Comparison of ENCODE assay signal across 20 mouse cellular contexts in genomic region chr1:51710831-51711230, GRCm38 (mm10).
A peak's percentile ranks its signal among the peaks of the same experiment; 100 is the strongest.
DNase-seq lines count a peak whose midpoint lies in the region; ATAC-seq and TF ChIP-seq lines count a peak whose summit lies in the region.
"Had no signal": no experiment of that assay in that cellular context is flagged by ENCODE, and none has a peak within 500 bp of the region (broad histone marks: within the 10 kb centered on the region; RNA-seq: fewer than 3 reads in every experiment).

No protein-coding gene starts in this region.

- no peaks in the 10 kb centered on the region for H3K79me2 ChIP-seq in CH12.LX (replicated peaks; ENCODE audit: control insufficient read depth, extremely low read depth, insufficient read depth, poor library complexity, severe bottlenecking)

- no peak overlapping the region for H3K9ac ChIP-seq in intestine, embryonic 14.5 days (ENCODE audit: low read length)
- H3K9ac ChIP-seq in intestine, postnatal 0 days (ENCODE audit: low read depth, low read length) = no peak overlapping the region
- H3K9ac ChIP-seq in CH12.LX (ENCODE audit: insufficient read depth, low read depth) = no peak overlapping the region
- H3K9ac ChIP-seq: embryonic facial prominence, embryonic 13.5 days; forebrain, embryonic 12.5 days; heart, embryonic 12.5 days; hindbrain, embryonic 14.5 days had no signal

- TF ChIP-seq POLR2A in CH12.LX (IDR thresholded peaks at IDR 0.05; ENCODE audit: low read depth, low read length) = no peak

- DNase-seq in adrenal gland, postnatal 25 days = peak; percentile 8
- DNase-seq in adrenal gland, postnatal 10 days = no peak
- DNase-seq in intestine, embryonic 14.5 days (ENCODE audit: low spot score) = peak; percentile 3
- no peak for DNase-seq in CH12.LX (ENCODE audit: extremely low read depth)
- no peak for DNase-seq in Patski (ENCODE audit: low read depth, low spot score)
- DNase-seq in cerebellum, postnatal 10 days = no peak
- DNase-seq: cerebellum, adult 11-12 months; cerebellum, adult 9-10 months; cerebellum, postnatal 36 days; gastrocnemius, postnatal 14 days; kidney, adult 9 months had no signal

- POLR2A ChIA-PET in Patski (lab: Charles Lee) = no interaction called here

- ATAC-seq in intestine, embryonic 14.5 days (replicated peaks; ENCODE audit: low FRiP score, low TSS enrichment, low read depth) = no peak
- ATAC-seq in intestine, postnatal 0 days = no peak
- no peak for ATAC-seq in Patski
- ATAC-seq: forebrain, embryonic 16.5 days; intestine, embryonic 16.5 days had no signal

- WGBS in intestine, embryonic 14.5 days = 86% methylated on average over 2 of the region's 2 CpGs
- WGBS in intestine, postnatal 0 days = 81% methylated on average over 2 of the region's 2 CpGs

- H3K27me3 ChIP-seq in intestine, embryonic 14.5 days (replicated peaks; ENCODE audit: control insufficient read depth, insufficient read depth, low read length) = no peaks in the 10 kb centered on the region
- no peaks in the 10 kb centered on the region for H3K27me3 ChIP-seq in intestine, postnatal 0 days (replicated peaks; ENCODE audit: control insufficient read depth, insufficient read depth, low read length)
- H3K27me3 ChIP-seq in CH12.LX (replicated peaks) (no peaks in the 10 kb centered on the region), Patski (no peaks in the 10 kb centered on the region)
- H3K27me3 ChIP-seq: embryonic facial prominence, embryonic 13.5 days; forebrain, embryonic 12.5 days; heart, embryonic 12.5 days had no signal

- H3K4me1 ChIP-seq in intestine, embryonic 14.5 days (replicated peaks; ENCODE audit: control insufficient read depth, insufficient read depth, low read length) = no peaks in the 10 kb centered on the region
- no peaks in the 10 kb centered on the region for H3K4me1 ChIP-seq in intestine, postnatal 0 days (replicated peaks; ENCODE audit: control insufficient read depth, insufficient read depth, low read length)
- H3K4me1 ChIP-seq in CH12.LX (ENCODE audit: control insufficient read depth in 1 of 2, insufficient read depth in 2 of 2) = no peaks in the 10 kb centered on the region
- H3K4me1 ChIP-seq: embryonic facial prominence, embryonic 13.5 days; forebrain, embryonic 12.5 days; heart, embryonic 12.5 days; hindbrain, embryonic 10.5 days had no signal

- no peaks in the 10 kb centered on the region for H3K9me3 ChIP-seq in intestine, embryonic 14.5 days (ENCODE audit: control insufficient read depth, low read length)
- H3K9me3 ChIP-seq in intestine, postnatal 0 days (ENCODE audit: control insufficient read depth) = no peaks in the 10 kb centered on the region
- no peaks in the 10 kb centered on the region for H3K9me3 ChIP-seq in CH12.LX (replicated peaks; ENCODE audit: low read length)
- H3K9me3 ChIP-seq: forebrain, embryonic 12.5 days; G1E; hindbrain, embryonic 10.5 days had no signal

- in situ Hi-C loops in CH12.LX (cut with MboI; ENCODE audit: low pct_ligation_motif_present, low pct_unique_long_range_greater_than_20kb, low sequenced_read_pairs) (no loop called here), Patski (cut with MboI; ENCODE audit: low pct_unique_long_range_greater_than_20kb) (no loop called here)

- H3K27ac ChIP-seq in intestine, embryonic 14.5 days (ENCODE audit: low read depth) = no peak overlapping the region
- H3K27ac ChIP-seq in intestine, postnatal 0 days (ENCODE audit: low read depth, low read length) = no peak overlapping the region
- no peak overlapping the region for H3K27ac ChIP-seq in CH12.LX (ENCODE audit: insufficient read depth, low read depth)
- H3K27ac ChIP-seq: embryonic facial prominence, embryonic 13.5 days; forebrain, embryonic 12.5 days; hindbrain, embryonic 10.5 days; hindbrain, embryonic 14.5 days had no signal

- no peaks in the 10 kb centered on the region for H3K36me3 ChIP-seq in intestine, embryonic 14.5 days (ENCODE audit: control insufficient read depth, insufficient read depth, low read length)
- H3K36me3 ChIP-seq in intestine, postnatal 0 days (ENCODE audit: control insufficient read depth, insufficient read depth) = no peaks in the 10 kb centered on the region
- no peaks in the 10 kb centered on the region for H3K36me3 ChIP-seq in CH12.LX (replicated peaks in 1 of 2; ENCODE audit: control insufficient read depth in 1 of 2, insufficient read depth in 1 of 2, low read length in 1 of 2)
- H3K36me3 ChIP-seq: embryonic facial prominence, embryonic 13.5 days; forebrain, embryonic 12.5 days; G1E; heart, embryonic 12.5 days; hindbrain, embryonic 10.5 days had no signal

- no peak for TF ChIP-seq EP300 in CH12.LX (IDR thresholded peaks at IDR 0.05; ENCODE audit: low read length)

- no peak overlapping the region for H3K4me3 ChIP-seq in intestine, embryonic 14.5 days (ENCODE audit: low read depth, low read length)
- no peak overlapping the region for H3K4me3 ChIP-seq in intestine, postnatal 0 days (ENCODE audit: low read depth, low read length)
- no peak overlapping the region for H3K4me3 ChIP-seq in CH12.LX (replicated peaks in 1 of 3; ENCODE audit: low read depth in 2 of 3, low read length in 2 of 3, poor library complexity in 1 of 3)
- H3K4me3 ChIP-seq: embryonic facial prominence, embryonic 13.5 days; forebrain, embryonic 12.5 days; heart, embryonic 12.5 days; hindbrain, embryonic 10.5 days had no signal

- TF ChIP-seq CTCF in intestine, postnatal 0 days (IDR thresholded peaks at IDR 0.05; ENCODE audit: low read depth) = no peak
- TF ChIP-seq CTCF in CH12.LX (conservative IDR thresholded peaks at IDR 0.05 in 1 of 2, IDR thresholded peaks at IDR 0.05 in 1 of 2; ENCODE audit: low read depth in 2 of 2, low read length in 2 of 2) = no peak
- peak; percentile 34 for TF ChIP-seq CTCF in Patski (IDR thresholded peaks at IDR 0.05)

- H3K4me2 ChIP-seq in intestine, embryonic 14.5 days (ENCODE audit: low read length) = no peak overlapping the region
- no peak overlapping the region for H3K4me2 ChIP-seq in intestine, postnatal 0 days (replicated peaks; ENCODE audit: low read depth)
- H3K4me2 ChIP-seq in CH12.LX (ENCODE audit: insufficient read depth, low read depth, poor library complexity, severe bottlenecking) = no peak overlapping the region
- H3K4me2 ChIP-seq: embryonic facial prominence, embryonic 13.5 days; forebrain, embryonic 12.5 days; heart, embryonic 12.5 days; hindbrain, embryonic 14.5 days had no signal

- dilution Hi-C loops in CH12.LX (cut with MboI; ENCODE audit: extremely low pct_ligation_motif_present, extremely low pct_unique_long_range_greater_than_20kb, low sequenced_read_pairs) = no loop called here

- CTCF ChIA-PET in Patski (lab: Charles Lee) = no interaction called here

- no peak; the same call in none of the 2 replicates for TF ChIP-seq RAD21 in CH12.LX (IDR thresholded peaks at IDR 0.05; ENCODE audit: low read depth, low read length)

TF ChIP-seq in CH12.LX, 34 proteins besides CTCF, POLR2A, EP300 and RAD21:
- TF ChIP-seq MEF2A (IDR thresholded peaks at IDR 0.05; ENCODE audit: borderline replicate concordance, low read depth, low read length) = peak; percentile 44; the same call in 1 of the 2 replicates
- TF ChIP-seq JUN (IDR thresholded peaks at IDR 0.05; ENCODE audit: insufficient read depth, low read depth, low read length) = no peak
- TF ChIP-seq UBTF (IDR thresholded peaks at IDR 0.05; ENCODE audit: low read depth, low read length) = no peak
- TF ChIP-seq SMC3 (IDR thresholded peaks at IDR 0.05; ENCODE audit: low read depth, low read length) = peak; percentile 6; the same call in 1 of the 2 replicates
- TF ChIP-seq ETS1 (conservative IDR thresholded peaks at IDR 0.05; ENCODE audit: low read depth, low read length) = no peak
- TF ChIP-seq ZNF384 (IDR thresholded peaks at IDR 0.05; ENCODE audit: low read depth, low read length) = no peak

Comparison
In these comparisons a context has a peak if more than half of its experiments do, and no peak if none do; other contexts are left out.
1. DNase-seq: peak in adrenal gland, postnatal 25 days (single experiment) and intestine, embryonic 14.5 days (single experiment); none in adrenal gland, postnatal 10 days (single experiment), CH12.LX (single experiment), Patski (single experiment) and cerebellum, postnatal 10 days (0 of 2).